Mouse (Mus musculus) testis, adult 2 months (tissue): ENCODE results near the gene 2010300C02Rik. TPM values are rescaled to one million over a fixed set of nuclear protein-coding genes. Genes with fewer than 3 reads are reported as not detected.

ENCODE experiments used
- H3K27ac ChIP-seq: fragments of 200-500 bp; 2 replicates; pipeline ENCODE4 v1.5.1; 2012; ENCODE audit warnings: low read depth, low read length; ENCODE audit not compliant: control insufficient read depth, insufficient read depth
- H3K27me3 ChIP-seq: fragments of 200-500 bp; 2 replicates; pipeline ENCODE4 v1.6.1; 2012; ENCODE audit warnings: mild to moderate bottlenecking, low read length, moderate library complexity; ENCODE audit not compliant: control insufficient read depth, insufficient read depth
- H3K36me3 ChIP-seq: fragments of 200-500 bp; 2 replicates; pipeline ENCODE4 v1.6.1; 2012; ENCODE audit warnings: mild to moderate bottlenecking, low read length; ENCODE audit not compliant: control insufficient read depth, insufficient read depth
- H3K4me1 ChIP-seq: fragments of 200-500 bp; 2 replicates; pipeline ENCODE4 v1.6.1; 2012; ENCODE audit warnings: low read length; ENCODE audit not compliant: control insufficient read depth, insufficient read depth
- H3K4me3 ChIP-seq: fragments of 200-500 bp; 2 replicates; pipeline ENCODE4 v1.5.1; 2012; ENCODE audit warnings: low read depth, mild to moderate bottlenecking, low read length, moderate library complexity, mixed read lengths; ENCODE audit not compliant: control insufficient read depth
- CTCF ChIP-seq: fragments of 200-500 bp; IDR thresholded peaks from 2 replicates; pipeline ENCODE4 v1.5.1; 2012; ENCODE audit warnings: low read depth, mild to moderate bottlenecking, inconsistent platforms, low read length, moderate library complexity; ENCODE audit not compliant: control insufficient read depth, insufficient read depth, insufficient replicate concordance
- POLR2A ChIP-seq: fragments of 200-500 bp; IDR thresholded peaks from 2 replicates; pipeline ENCODE4 v1.6.1; 2012; ENCODE audit warnings: low read depth, mild to moderate bottlenecking, inconsistent platforms, low read length, moderate library complexity; ENCODE audit not compliant: control insufficient read depth
- polyA plus RNA-seq: library from polyadenylated mRNA; depleted of rRNA; stranded (reverse); fragments of >200 nt; gene quantifications from 2 replicates; pipeline ENCODE4 v1.2.3, GENCODE M21; 2012

Gene 2010300C02Rik
- polyA plus RNA-seq, 1 experiment, result 2.2 TPM

- Histone ChIP-seq H3K4me1 (no peaks in the 10 kb centered on the region; the same call in 1 of the 2 replicates), H3K27ac (no peak overlapping the region), H3K4me3 (no peak overlapping the region), H3K36me3 (no peaks in the 10 kb centered on the region), H3K27me3 (no peaks in the 10 kb centered on the region)
- TF ChIP-seq CTCF (no peak), POLR2A (no peak)
Observed at GRCm38 (mm10) chr1:37695732-37696131, 24.2 kb downstream of the 2010300C02Rik start.

- Histone ChIP-seq H3K4me1 (no peaks in the 10 kb centered on the region; the same call in none of the 2 replicates), H3K4me3 (no peak overlapping the region), H3K27me3 (no peaks in the 10 kb centered on the region), H3K27ac (no peak overlapping the region), H3K36me3 (no peaks in the 10 kb centered on the region)
- TF ChIP-seq CTCF (no peak), POLR2A (no peak)
Observed at GRCm38 (mm10) chr1:37694417-37694816, 25.5 kb downstream of the 2010300C02Rik start.

GRCm38 (mm10) chr1:37691179-37691578, 28.7 kb downstream of the 2010300C02Rik start:
- Histone ChIP-seq H3K27ac (no peak overlapping the region), H3K36me3 (no peaks in the 10 kb centered on the region), H3K27me3 (no peaks in the 10 kb centered on the region), H3K4me3 (no peak overlapping the region), H3K4me1 (peaks cover 5% of the 10 kb centered on the region)
- no peak for TF ChIP-seq CTCF
- no peak for TF ChIP-seq POLR2A

GRCm38 (mm10) chr1:37690665-37691064, 29.2 kb downstream of the 2010300C02Rik start:
- TF ChIP-seq POLR2A (no peak), CTCF (no peak)
- Histone ChIP-seq H3K27me3 (no peaks in the 10 kb centered on the region), H3K4me3 (no peak overlapping the region), H3K36me3 (no peaks in the 10 kb centered on the region), H3K4me1 (peaks cover 5% of the 10 kb centered on the region), H3K27ac (no peak overlapping the region)

GRCm38 (mm10) chr1:37689730-37690129, 30.2 kb downstream of the 2010300C02Rik start:
- TF ChIP-seq POLR2A, result no peak
- TF ChIP-seq CTCF, result no peak
- Histone ChIP-seq H3K36me3 (no peaks in the 10 kb centered on the region), H3K4me1 (peaks cover 5% of the 10 kb centered on the region), H3K27me3 (no peaks in the 10 kb centered on the region), H3K27ac (no peak overlapping the region), H3K4me3 (no peak overlapping the region; the same call in 1 of the 2 replicates)

GRCm38 (mm10) chr1:37688351-37688750, 31.5 kb downstream of the 2010300C02Rik start:
- Histone ChIP-seq H3K4me1 (peaks cover 5% of the 10 kb centered on the region), H3K27me3 (no peaks in the 10 kb centered on the region), H3K4me3 (peak overlapping the region; percentile 82), H3K27ac (no peak overlapping the region), H3K36me3 (no peaks in the 10 kb centered on the region)
- TF ChIP-seq POLR2A (no peak), CTCF (no peak)

- no peak overlapping the region for H3K27ac ChIP-seq
- H3K4me1 ChIP-seq, result peaks cover 5% of the 10 kb centered on the region
- no peaks in the 10 kb centered on the region for H3K27me3 ChIP-seq
- TF ChIP-seq POLR2A (no peak), CTCF (no peak)
- H3K4me3 ChIP-seq, result peak overlapping the region; percentile 82
- H3K36me3 ChIP-seq, result no peaks in the 10 kb centered on the region
Observed at GRCm38 (mm10) chr1:37687515-37687914, 32.4 kb downstream of the 2010300C02Rik start.
